Mouse (Mus musculus) midbrain, embryonic 12.5 days (tissue): ENCODE data around the gene Cnot8. TPM values are rescaled to one million over a fixed set of nuclear protein-coding genes. Genes with fewer than 3 reads are reported as not detected.

Source experiments
- ATAC-seq: fragments of 200-750 bp; cut with Nextera tagmentation; 2 replicates; pipeline ENCODE4 v1.8.0; 2017; ENCODE audit warnings: low read depth, moderate TSS enrichment, moderate library complexity; ENCODE audit not compliant: low FRiP score
- H3K27ac ChIP-seq: fragments of 300-500 bp; sonication (generic); replicated peaks from 2 replicates; pipeline ENCODE4 v1.5.1; 2016; ENCODE audit warnings: mild to moderate bottlenecking
- H3K27me3 ChIP-seq: fragments of 300-500 bp; sonication (generic); 2 replicates; pipeline ENCODE4 v1.6.1; 2016; ENCODE audit warnings: mild to moderate bottlenecking
- H3K36me3 ChIP-seq: fragments of 300-500 bp; sonication (generic); 2 replicates; pipeline ENCODE4 v1.6.1; 2016
- H3K4me1 ChIP-seq: fragments of 300-500 bp; sonication (generic); 2 replicates; pipeline ENCODE4 v1.6.1; 2016
- H3K4me2 ChIP-seq: fragments of 300-500 bp; sonication (generic); replicated peaks from 2 replicates; pipeline ENCODE4 v1.6.1; 2016; ENCODE audit warnings: mild to moderate bottlenecking, moderate library complexity
- H3K4me3 ChIP-seq: fragments of 300-500 bp; sonication (generic); 2 replicates; pipeline ENCODE4 v1.5.1; 2016; ENCODE audit warnings: mild to moderate bottlenecking
- H3K9ac ChIP-seq: fragments of 300-500 bp; sonication (generic); replicated peaks from 2 replicates; pipeline ENCODE4 v1.6.1; 2016; ENCODE audit warnings: mild to moderate bottlenecking, moderate library complexity
- H3K9me3 ChIP-seq: fragments of 300-500 bp; sonication (generic); 2 replicates; pipeline ENCODE4 v1.6.1; 2016; ENCODE audit warnings: mild to moderate bottlenecking
- WGBS: fragments of 180-500 bp; shearing (Covaris S2); methylation state at CpG from one replicate; pipeline ENCODE4 v1.1.7; 2016; 5-methylcytosine and 5-hydroxymethylcytosine counted together
- polyA plus RNA-seq: library from polyadenylated mRNA; unstranded; fragments of >200 nt; fragmentation: Nextera tagmentation; extraction: Ambion mirVana; gene quantifications from 2 replicates; pipeline ENCODE4 v1.2.1, GENCODE M21; 2016

Cnot8 gene
- polyA plus RNA-seq, 1 experiment from 2014 or later: 111 TPM

DNA sequence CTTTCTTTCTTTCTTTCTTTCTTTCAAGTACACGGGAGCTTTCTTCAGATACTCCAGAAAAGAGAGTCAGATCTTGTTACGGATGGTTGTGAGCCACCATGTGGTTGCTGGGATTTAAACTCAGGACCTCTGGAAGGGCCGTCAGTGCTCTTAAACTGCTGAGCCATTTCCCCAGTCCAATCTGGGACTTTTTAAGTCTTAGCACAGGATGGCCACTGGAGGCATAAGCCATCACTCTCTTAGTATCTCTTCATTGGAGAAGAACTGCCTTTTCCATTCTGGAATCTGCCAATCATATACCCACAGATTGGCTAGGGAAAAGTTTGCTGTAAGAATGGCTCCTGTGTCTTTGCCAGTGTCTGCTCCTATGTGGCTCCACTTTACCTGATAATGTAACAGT lies 3.1 kb downstream of the Cnot8 start:
- no peaks in the 10 kb centered on the region for H3K27me3 ChIP-seq
- peaks cover 25% of the 10 kb centered on the region for H3K36me3 ChIP-seq
- H3K4me1 ChIP-seq: peaks cover 14% of the 10 kb centered on the region
- no peaks in the 10 kb centered on the region for H3K9me3 ChIP-seq
- ATAC-seq: no peak
- H3K4me3 ChIP-seq: no peak overlapping the region
- H3K4me2 ChIP-seq: no peak overlapping the region
- WGBS: 59% methylated on average over 3 of the region's 3 CpGs
- no peak overlapping the region for H3K9ac ChIP-seq
- no peak overlapping the region for H3K27ac ChIP-seq

- H3K9me3 ChIP-seq: no peaks in the 10 kb centered on the region
- no peak overlapping the region for H3K4me2 ChIP-seq
- no peak overlapping the region for H3K27ac ChIP-seq
- 94% methylated on average over 4 of the region's 4 CpGs for WGBS
- no peak for ATAC-seq
- H3K4me1 ChIP-seq: peaks cover 14% of the 10 kb centered on the region
- H3K27me3 ChIP-seq: no peaks in the 10 kb centered on the region
- H3K9ac ChIP-seq: no peak overlapping the region
- H3K36me3 ChIP-seq: peaks cover 33% of the 10 kb centered on the region
- H3K4me3 ChIP-seq: no peak overlapping the region
Measured at GRCm38 (mm10) chr11:58107664-58108337, 3.8 kb downstream of the Cnot8 start.

DNA sequence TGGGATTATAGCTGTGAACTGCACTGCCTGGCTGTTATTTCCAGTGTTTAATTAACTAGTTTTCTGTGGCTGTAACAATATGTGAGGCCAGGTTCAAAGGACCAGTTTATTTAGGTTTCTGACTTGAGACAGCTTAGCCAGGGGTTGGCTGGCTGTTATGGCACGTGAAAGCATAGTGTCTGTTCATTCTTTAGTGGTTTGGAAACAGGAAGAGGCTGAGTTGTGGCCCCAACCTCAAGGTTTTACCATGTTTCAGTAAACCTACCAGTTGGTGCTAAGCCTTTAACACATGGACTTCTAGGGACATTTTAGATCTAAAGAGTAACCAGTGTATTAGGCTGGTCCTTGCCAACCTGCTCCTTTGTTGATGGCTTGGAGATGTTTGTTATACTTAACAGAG lies 12.6 kb downstream of the Cnot8 start:
- no peak for ATAC-seq
- H3K27ac ChIP-seq: no peak overlapping the region
- no peak overlapping the region for H3K4me2 ChIP-seq
- H3K9ac ChIP-seq: no peak overlapping the region
- H3K36me3 ChIP-seq: peaks cover 98% of the 10 kb centered on the region
- H3K4me1 ChIP-seq: no peaks in the 10 kb centered on the region
- no peaks in the 10 kb centered on the region for H3K9me3 ChIP-seq
- H3K27me3 ChIP-seq: no peaks in the 10 kb centered on the region
- H3K4me3 ChIP-seq: no peak overlapping the region
- 90% methylated on average over 1 of the region's 1 CpGs for WGBS

DNA sequence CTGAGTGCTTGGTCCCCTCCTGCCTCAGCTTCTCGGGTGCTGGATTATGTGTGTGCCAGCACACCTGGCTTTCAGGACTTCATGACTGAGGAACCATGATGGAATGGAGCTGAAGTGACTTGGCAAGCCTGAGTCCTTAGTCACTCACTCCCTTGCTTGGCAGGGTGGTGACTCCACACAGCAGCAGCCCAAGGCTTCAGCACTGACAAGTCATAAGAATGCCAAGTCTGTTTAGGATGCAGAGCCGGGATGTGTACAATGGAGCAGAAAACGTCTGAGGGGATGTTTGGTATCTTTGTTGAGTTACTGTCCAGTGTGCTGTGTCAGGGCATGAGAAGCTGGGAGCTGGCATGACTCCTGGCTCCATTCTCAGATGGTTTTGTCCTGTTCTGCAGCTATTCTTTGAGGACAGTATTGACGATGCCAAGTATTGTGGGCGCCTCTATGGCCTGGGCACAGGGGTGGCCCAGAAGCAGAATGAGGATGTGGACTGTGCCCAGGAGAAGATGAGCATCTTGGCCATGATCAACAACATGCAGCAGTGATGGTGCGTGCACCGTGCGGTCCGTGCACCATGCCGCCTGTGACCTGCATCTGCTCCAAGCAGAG lies 13.2 kb downstream of the Cnot8 start:
- Histone ChIP-seq H3K27ac (no peak overlapping the region), H3K27me3 (no peaks in the 10 kb centered on the region), H3K4me3 (no peak overlapping the region), H3K9me3 (no peaks in the 10 kb centered on the region), H3K4me2 (no peak overlapping the region), H3K9ac (no peak overlapping the region), H3K36me3 (peaks cover 98% of the 10 kb centered on the region), H3K4me1 (no peaks in the 10 kb centered on the region)
- 92% methylated on average over 10 of the region's 10 CpGs for WGBS
- ATAC-seq: no peak

DNA sequence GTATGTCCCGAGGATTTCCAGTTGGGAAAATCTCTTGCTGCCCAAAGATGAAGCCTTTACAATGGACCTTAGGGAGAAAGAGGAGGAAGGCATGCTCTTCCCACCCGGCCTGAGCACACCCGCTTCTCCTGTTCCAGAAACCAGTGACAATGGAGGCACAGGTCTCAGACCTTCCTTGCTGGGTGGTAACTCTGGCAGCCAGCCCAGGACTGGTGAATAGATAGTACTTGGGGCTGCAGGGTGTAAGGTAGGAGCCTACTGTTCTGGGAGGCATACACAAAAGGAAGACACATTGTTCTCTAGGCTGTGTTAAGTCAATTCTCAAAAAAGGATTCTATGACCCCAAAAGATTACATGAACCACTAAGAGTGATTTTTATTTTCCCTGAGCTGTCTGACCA lies 16.7 kb downstream of the Cnot8 start:
- WGBS: 82% methylated on average over 3 of the region's 3 CpGs
- H3K36me3 ChIP-seq: peaks cover 96% of the 10 kb centered on the region
- no peak for ATAC-seq

DNA sequence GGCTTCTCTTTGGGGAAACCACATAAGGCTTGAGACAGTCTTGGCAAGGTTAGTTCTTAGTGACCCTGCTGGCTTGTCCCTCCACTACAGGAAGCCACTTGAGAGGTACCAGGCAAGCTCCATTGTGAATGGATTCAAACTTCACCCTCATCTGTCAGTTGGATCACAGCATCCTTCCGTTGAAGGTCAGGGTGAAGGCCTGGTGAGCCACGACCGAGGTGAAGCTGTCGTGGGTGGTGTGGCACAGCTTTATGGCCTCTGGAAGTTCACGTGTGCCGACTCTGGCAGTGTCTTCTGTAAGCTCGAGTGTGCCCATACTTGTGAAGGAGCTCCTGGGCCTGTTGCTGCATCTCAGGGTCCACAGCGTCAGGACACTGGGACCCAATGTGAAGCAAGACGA lies 17.4 kb downstream of the Cnot8 start:
- Histone ChIP-seq H3K27me3 (no peaks in the 10 kb centered on the region), H3K27ac (no peak overlapping the region), H3K4me2 (no peak overlapping the region), H3K36me3 (peaks cover 94% of the 10 kb centered on the region), H3K9me3 (no peaks in the 10 kb centered on the region), H3K4me3 (no peak overlapping the region), H3K9ac (no peak overlapping the region), H3K4me1 (no peaks in the 10 kb centered on the region)
- WGBS: 94% methylated on average over 9 of the region's 9 CpGs
- ATAC-seq: no peak

More for the DNA sequence above, 16.7 kb downstream of the Cnot8 start:
- H3K4me3 ChIP-seq: no peak overlapping the region
- no peaks in the 10 kb centered on the region for H3K4me1 ChIP-seq
- H3K9ac ChIP-seq: no peak overlapping the region
- no peaks in the 10 kb centered on the region for H3K27me3 ChIP-seq
- no peak overlapping the region for H3K4me2 ChIP-seq
- no peak overlapping the region for H3K27ac ChIP-seq
- no peaks in the 10 kb centered on the region for H3K9me3 ChIP-seq

- Histone ChIP-seq H3K9ac (no peak overlapping the region), H3K4me2 (no peak overlapping the region), H3K27ac (no peak overlapping the region), H3K4me3 (no peak overlapping the region), H3K4me1 (no peaks in the 10 kb centered on the region), H3K36me3 (peaks cover 94% of the 10 kb centered on the region), H3K9me3 (no peaks in the 10 kb centered on the region), H3K27me3 (no peaks in the 10 kb centered on the region)
- ATAC-seq: no peak
- 100% methylated on average over 2 of the region's 2 CpGs for WGBS
Measured at GRCm38 (mm10) chr11:58123711-58124110, 19.8 kb downstream of the Cnot8 start.

- H3K27ac ChIP-seq: no peak overlapping the region
- no peaks in the 10 kb centered on the region for H3K27me3 ChIP-seq
- WGBS: 90% methylated on average over 11 of the region's 11 CpGs
- ATAC-seq: no peak
- H3K4me3 ChIP-seq: no peak overlapping the region
- no peak overlapping the region for H3K9ac ChIP-seq
- H3K4me2 ChIP-seq: no peak overlapping the region
- H3K36me3 ChIP-seq: peaks cover 94% of the 10 kb centered on the region
- no peaks in the 10 kb centered on the region for H3K4me1 ChIP-seq
- no peaks in the 10 kb centered on the region for H3K9me3 ChIP-seq
Measured at GRCm38 (mm10) chr11:58125021-58125420, 21.1 kb downstream of the Cnot8 start.

- H3K4me2 ChIP-seq: no peak overlapping the region
- H3K4me3 ChIP-seq: no peak overlapping the region
- H3K4me1 ChIP-seq: no peaks in the 10 kb centered on the region
- H3K9ac ChIP-seq: no peak overlapping the region
- H3K27ac ChIP-seq: no peak overlapping the region
- peaks cover 94% of the 10 kb centered on the region for H3K36me3 ChIP-seq
- no peaks in the 10 kb centered on the region for H3K27me3 ChIP-seq
- 82% methylated on average over 7 of the region's 7 CpGs for WGBS
- ATAC-seq: no peak
- H3K9me3 ChIP-seq: no peaks in the 10 kb centered on the region
Measured at GRCm38 (mm10) chr11:58126397-58127160, 22.6 kb downstream of the Cnot8 start.

GRCm38 (mm10) chr11:58127544-58127943 lies 23.6 kb downstream of the Cnot8 start:
- WGBS: 92% methylated on average over 2 of the region's 2 CpGs

GRCm38 (mm10) chr11:58129302-58129843 lies 25.4 kb downstream of the Cnot8 start:
- Histone ChIP-seq H3K9ac (no peak overlapping the region), H3K4me1 (no peaks in the 10 kb centered on the region), H3K36me3 (peaks cover 91% of the 10 kb centered on the region), H3K27me3 (no peaks in the 10 kb centered on the region), H3K9me3 (no peaks in the 10 kb centered on the region), H3K4me2 (no peak overlapping the region), H3K4me3 (no peak overlapping the region), H3K27ac (no peak overlapping the region)
- 89% methylated on average over 6 of the region's 6 CpGs for WGBS
- no peak for ATAC-seq

More at GRCm38 (mm10) chr11:58127544-58127943, 23.6 kb downstream of the Cnot8 start:
- no peak for ATAC-seq
- H3K9ac ChIP-seq: no peak overlapping the region
- no peak overlapping the region for H3K27ac ChIP-seq
- peaks cover 96% of the 10 kb centered on the region for H3K36me3 ChIP-seq
- no peak overlapping the region for H3K4me2 ChIP-seq
- H3K9me3 ChIP-seq: no peaks in the 10 kb centered on the region
- no peaks in the 10 kb centered on the region for H3K27me3 ChIP-seq
- H3K4me1 ChIP-seq: no peaks in the 10 kb centered on the region
- H3K4me3 ChIP-seq: no peak overlapping the region

- ATAC-seq: no peak
Measured at GRCm38 (mm10) chr11:58132026-58132425, 28.1 kb downstream of the Cnot8 start.

More at GRCm38 (mm10) chr11:58132026-58132425, 28.1 kb downstream of the Cnot8 start:
- H3K9me3 ChIP-seq: no peaks in the 10 kb centered on the region
- no peaks in the 10 kb centered on the region for H3K27me3 ChIP-seq
- no peak overlapping the region for H3K4me3 ChIP-seq
- no peak overlapping the region for H3K9ac ChIP-seq
- no peaks in the 10 kb centered on the region for H3K4me1 ChIP-seq
- 100% methylated on average over 3 of the region's 3 CpGs for WGBS
- no peak overlapping the region for H3K4me2 ChIP-seq
- H3K27ac ChIP-seq: no peak overlapping the region
- H3K36me3 ChIP-seq: peaks cover 94% of the 10 kb centered on the region
